Mouse (Mus musculus) C2C12 (cell line): Measurements from ENCODE around the gene Gadd45a. TPM values are rescaled to one million over a fixed set of nuclear protein-coding genes. Genes with fewer than 3 reads are reported as not detected.

Source experiments
- H3K27me3 ChIP-seq: one replicate; pipeline ENCODE4 v1.6.1; 2011; ENCODE audit not compliant: control insufficient read depth, insufficient read depth, insufficient read length
- H3K36me3 ChIP-seq: one replicate; pipeline ENCODE4 v1.6.1; 2011; ENCODE audit not compliant: control insufficient read depth, insufficient read depth
- H3K4me3 ChIP-seq: one replicate; pipeline ENCODE4 v1.5.1; 2011; ENCODE audit warnings: mild to moderate bottlenecking, control low read depth; ENCODE audit not compliant: poor library complexity, insufficient read depth, severe bottlenecking
- H3K79me2 ChIP-seq: one replicate; pipeline ENCODE4 v1.6.1; 2011; ENCODE audit not compliant: control insufficient read depth, insufficient read depth
- H3K79me3 ChIP-seq: one replicate; pipeline ENCODE4 v1.6.1; 2011; ENCODE audit warnings: low read depth, control low read depth
- H3ac ChIP-seq: one replicate; pipeline ENCODE3; 2011; ENCODE audit warnings: low read depth; ENCODE audit not compliant: control insufficient read depth, insufficient read length
- CEBPB ChIP-seq: IDR thresholded peaks from one replicate; pipeline ENCODE4 v1.6.1; 2011; ENCODE audit warnings: low read depth, mild to moderate bottlenecking, control low read depth, moderate library complexity
- CTCF ChIP-seq: IDR thresholded peaks from one replicate; pipeline ENCODE4 v1.5.1; 2011; ENCODE audit not compliant: control insufficient read depth, insufficient read depth, insufficient read length
- FOSL1 ChIP-seq: IDR thresholded peaks from one replicate; pipeline ENCODE4 v1.8.0; 2011; ENCODE audit warnings: mild to moderate bottlenecking, low read length; ENCODE audit not compliant: poor library complexity, insufficient read depth, severe bottlenecking
- MAX ChIP-seq: IDR thresholded peaks from one replicate; pipeline ENCODE4 v1.6.1; 2011; ENCODE audit warnings: mild to moderate bottlenecking, control low read depth
- MYOD1 ChIP-seq: IDR thresholded peaks from one replicate; pipeline ENCODE4 v1.6.1; 2011; ENCODE audit warnings: low read depth; ENCODE audit not compliant: control insufficient read depth, insufficient read length
- MYOG ChIP-seq: IDR thresholded peaks from one replicate; pipeline ENCODE4 v1.6.1; 2011; ENCODE audit not compliant: control insufficient read depth, insufficient read length; ENCODE audit errors: extremely low read depth
- USF1 ChIP-seq: IDR thresholded peaks from one replicate; pipeline ENCODE4 v1.6.1; 2011; ENCODE audit warnings: low read depth, mild to moderate bottlenecking, control low read depth, moderate library complexity
- polyA plus RNA-seq: library from polyadenylated mRNA; unstranded; fragments of >200 nt; fragmentation: generic; extraction: Trizol; gene quantifications from one replicate; pipeline ENCODE4 v1.2.1, GENCODE M21; 2012; ENCODE audit warnings: missing spikeins

Gadd45a gene
- polyA plus RNA-seq, 1 experiment = 16.8 TPM

- Histone ChIP-seq H3K79me3 (no peaks in the 10 kb centered on the region), H3K27me3 (no peaks in the 10 kb centered on the region), H3K79me2 (no peaks in the 10 kb centered on the region), H3K36me3 (no peaks in the 10 kb centered on the region), H3ac (no peak overlapping the region), H3K4me3 (no peak overlapping the region)
- TF ChIP-seq CEBPB (peak; percentile 81), CTCF (no peak)
These were observed 32.0 kb upstream of the Gadd45a start for GRCm38 (mm10) chr6:67069219-67069762.

GRCm38 (mm10) chr6:67060057-67060456 is 22.8 kb upstream of the Gadd45a start:
- no peak for TF ChIP-seq MAX
- no peak for TF ChIP-seq CTCF
- TF ChIP-seq MYOD1 = no peak
- TF ChIP-seq FOSL1 = no peak
- no peak for TF ChIP-seq USF1
- no peak for TF ChIP-seq CEBPB
- TF ChIP-seq MYOG = no peak
- Histone ChIP-seq H3K79me2 (no peaks in the 10 kb centered on the region), H3K4me3 (no peak overlapping the region), H3K36me3 (no peaks in the 10 kb centered on the region), H3ac (no peak overlapping the region), H3K27me3 (no peaks in the 10 kb centered on the region), H3K79me3 (no peaks in the 10 kb centered on the region)

- H3ac ChIP-seq = no peak overlapping the region
- H3K27me3 ChIP-seq = no peaks in the 10 kb centered on the region
- H3K4me3 ChIP-seq = no peak overlapping the region
- TF ChIP-seq CEBPB = no peak
- TF ChIP-seq CTCF = no peak
- TF ChIP-seq MAX = no peak
- no peak for TF ChIP-seq MYOG
- no peak for TF ChIP-seq FOSL1
- no peak for TF ChIP-seq USF1
- no peak for TF ChIP-seq MYOD1
- no peaks in the 10 kb centered on the region for H3K79me2 ChIP-seq
- no peaks in the 10 kb centered on the region for H3K79me3 ChIP-seq
- H3K36me3 ChIP-seq = no peaks in the 10 kb centered on the region
These were observed 20.9 kb upstream of the Gadd45a start for GRCm38 (mm10) chr6:67057991-67058696.

- Histone ChIP-seq H3K4me3 (no peak overlapping the region), H3K36me3 (no peaks in the 10 kb centered on the region), H3K79me3 (no peaks in the 10 kb centered on the region), H3K27me3 (no peaks in the 10 kb centered on the region), H3ac (no peak overlapping the region), H3K79me2 (no peaks in the 10 kb centered on the region)
- TF ChIP-seq MAX (no peak), MYOG (no peak)
These were observed 20.3 kb upstream of the Gadd45a start for GRCm38 (mm10) chr6:67057574-67057973.

DNA sequence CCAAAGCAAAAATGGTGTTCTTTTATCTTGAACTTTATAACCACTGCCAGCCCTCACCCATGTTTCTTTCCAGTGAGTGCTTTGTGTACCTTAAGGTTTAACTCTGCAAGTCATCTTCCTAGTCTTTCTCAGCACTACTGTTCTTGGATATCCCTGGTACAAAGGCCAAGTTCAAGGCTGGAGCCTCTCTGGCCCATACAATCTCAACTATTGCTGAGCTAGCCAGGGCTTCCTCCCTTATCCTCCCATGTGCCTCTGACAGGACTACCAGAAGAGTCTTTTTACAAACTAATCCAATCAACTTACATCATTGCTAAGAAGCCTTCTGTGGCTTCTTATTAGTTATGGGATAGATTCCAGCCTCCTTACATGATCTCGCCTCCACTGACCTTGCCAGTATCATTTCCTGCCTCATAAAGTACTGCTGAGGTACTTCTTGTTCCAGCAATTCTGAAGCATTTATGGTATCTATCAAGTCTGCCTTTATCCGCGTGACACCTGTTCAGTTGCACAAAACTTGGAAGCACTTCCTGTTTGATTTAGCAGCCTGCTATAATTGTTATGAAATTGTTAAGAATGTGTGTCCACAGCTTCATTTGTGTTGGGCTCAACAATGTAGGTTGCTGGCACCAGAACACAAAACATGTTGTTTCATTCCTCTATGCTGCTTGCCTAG is 19.8 kb upstream of the Gadd45a start:
- H3K79me2 ChIP-seq = no peaks in the 10 kb centered on the region
- H3ac ChIP-seq = no peak overlapping the region
- H3K4me3 ChIP-seq = no peak overlapping the region

DNA sequence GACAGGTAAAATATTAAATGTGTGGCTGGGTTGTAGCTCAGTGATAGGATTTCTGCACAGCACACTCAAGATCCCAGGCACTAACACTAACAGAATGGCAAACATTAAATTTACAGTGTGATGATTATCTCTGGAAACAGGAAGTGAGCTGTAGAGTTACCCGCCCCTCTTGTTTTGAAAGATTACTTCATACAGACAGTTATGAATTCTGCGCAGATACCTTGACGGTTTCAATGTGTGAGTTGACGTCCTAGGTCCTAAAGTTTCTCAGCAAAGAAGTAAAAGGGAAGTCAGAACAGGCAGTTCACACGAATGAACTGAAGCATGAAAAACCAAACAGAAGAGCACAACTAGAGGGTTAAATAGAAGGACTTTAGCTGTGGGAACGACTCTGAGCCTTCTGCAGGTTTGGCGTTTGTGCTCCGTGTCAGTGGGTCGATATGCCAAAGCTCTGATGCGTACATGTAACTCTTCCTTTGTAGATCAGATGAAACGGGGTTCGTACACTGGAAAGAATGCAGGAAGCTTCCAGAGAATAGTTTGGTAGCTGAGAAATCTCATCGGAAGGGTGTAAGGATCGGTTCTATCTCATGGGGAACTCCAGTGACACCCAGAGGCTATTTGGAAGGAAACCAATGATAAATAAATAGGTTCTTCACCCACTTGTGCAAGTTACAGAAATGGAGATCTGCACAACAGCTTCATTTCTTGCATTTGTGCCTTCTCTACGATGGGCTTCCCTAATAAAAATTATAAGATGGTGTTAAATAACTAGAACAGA is 19.0 kb upstream of the Gadd45a start:
- TF ChIP-seq CTCF (no peak), FOSL1 (no peak), CEBPB (no peak), MYOG (no peak), MYOD1 (no peak), MAX (no peak), USF1 (no peak)
- Histone ChIP-seq H3K36me3 (no peaks in the 10 kb centered on the region), H3K4me3 (no peak overlapping the region), H3K27me3 (no peaks in the 10 kb centered on the region), H3ac (no peak overlapping the region), H3K79me3 (no peaks in the 10 kb centered on the region), H3K79me2 (no peaks in the 10 kb centered on the region)

More for the DNA sequence above, 19.8 kb upstream of the Gadd45a start:
- TF ChIP-seq USF1 = no peak
- no peak for TF ChIP-seq MAX
- no peak for TF ChIP-seq CTCF
- no peak for TF ChIP-seq CEBPB
- no peak for TF ChIP-seq MYOG
- TF ChIP-seq FOSL1 = no peak
- no peaks in the 10 kb centered on the region for H3K79me3 ChIP-seq
- no peaks in the 10 kb centered on the region for H3K27me3 ChIP-seq
- no peaks in the 10 kb centered on the region for H3K36me3 ChIP-seq
